Mouse (Mus musculus): Measurements from ENCODE around the gene Tsen15. TPM values are rescaled to one million over a fixed set of nuclear protein-coding genes. Genes with fewer than 3 reads are reported as not detected.

Tsen15 gene
- 6.2 and 8.2 TPM in 2 replicates for polyA plus RNA-seq (2012; rRNA removed)

- Histone ChIP-seq H3K36me3 (ENCODE audit: control insufficient read depth, insufficient read depth, low read length) (no peaks in the 10 kb centered on the region), H3K27ac (ENCODE audit: control insufficient read depth, insufficient read depth, low read depth, low read length) (peak within 1 kb of the TSS; percentile 77), H3K4me1 (ENCODE audit: control insufficient read depth, insufficient read depth, low read length) (0 out of 2 replicates have a peak, but pooled peaks cover 2% of the 10 kb centered on the region), H3K27me3 (ENCODE audit: control insufficient read depth, insufficient read depth, low read length) (no peaks in the 10 kb centered on the region), H3K4me3 (ENCODE audit: control insufficient read depth, low read depth, low read length) (peak within 1 kb of the TSS; percentile 96)
- TF ChIP-seq POLR2A (IDR thresholded peaks at IDR 0.05; ENCODE audit: control insufficient read depth, low read depth, low read length): peak; percentile 77
- TF ChIP-seq CTCF (IDR thresholded peaks at IDR 0.05; ENCODE audit: control insufficient read depth, insufficient read depth, insufficient replicate concordance, low read depth, low read length): no peak
Measured at GRCm38 (mm10) chr1:152386188-152386835, at the start of gene Tsen15. Gene Tsen15, minus strand, starts transcription at chr1:152386688.

GRCm38 (mm10) chr1:152434166-152434565 is 47.7 kb upstream of the Tsen15 start:
- TF ChIP-seq POLR2A (IDR thresholded peaks at IDR 0.05; ENCODE audit: control insufficient read depth, low read depth, low read length) (no peak), CTCF (IDR thresholded peaks at IDR 0.05; ENCODE audit: control insufficient read depth, insufficient read depth, insufficient replicate concordance, low read depth, low read length) (no peak)
- Histone ChIP-seq H3K36me3 (ENCODE audit: control insufficient read depth, insufficient read depth, low read length) (no peaks in the 10 kb centered on the region), H3K27ac (ENCODE audit: control insufficient read depth, insufficient read depth, low read depth, low read length) (no peak overlapping the region), H3K27me3 (ENCODE audit: control insufficient read depth, insufficient read depth, low read length) (no peaks in the 10 kb centered on the region), H3K4me1 (ENCODE audit: control insufficient read depth, insufficient read depth, low read length) (no peaks in the 10 kb centered on the region; the same call in 1 of the 2 replicates), H3K4me3 (ENCODE audit: control insufficient read depth, low read depth, low read length) (no peak overlapping the region)

GRCm38 (mm10) chr1:152429805-152430204 is 43.3 kb upstream of the Tsen15 start:
- H3K27ac ChIP-seq (ENCODE audit: control insufficient read depth, insufficient read depth, low read depth, low read length): no peak overlapping the region
- no peak for TF ChIP-seq POLR2A (IDR thresholded peaks at IDR 0.05; ENCODE audit: control insufficient read depth, low read depth, low read length)
- no peak for TF ChIP-seq CTCF (IDR thresholded peaks at IDR 0.05; ENCODE audit: control insufficient read depth, insufficient read depth, insufficient replicate concordance, low read depth, low read length)
- no peaks in the 10 kb centered on the region; the same call in 1 of the 2 replicates for H3K4me1 ChIP-seq (ENCODE audit: control insufficient read depth, insufficient read depth, low read length)
- H3K36me3 ChIP-seq (ENCODE audit: control insufficient read depth, insufficient read depth, low read length): no peaks in the 10 kb centered on the region
- no peak overlapping the region for H3K4me3 ChIP-seq (ENCODE audit: control insufficient read depth, low read depth, low read length)
- no peaks in the 10 kb centered on the region for H3K27me3 ChIP-seq (ENCODE audit: control insufficient read depth, insufficient read depth, low read length)

- H3K27ac ChIP-seq (ENCODE audit: control insufficient read depth, insufficient read depth, low read depth, low read length): no peak overlapping the region
Measured at GRCm38 (mm10) chr1:152427912-152428581, 41.6 kb upstream of the Tsen15 start.

GRCm38 (mm10) chr1:152423052-152423451 is 36.6 kb upstream of the Tsen15 start:
- Histone ChIP-seq H3K27ac (ENCODE audit: control insufficient read depth, insufficient read depth, low read depth, low read length) (no peak overlapping the region), H3K4me1 (ENCODE audit: control insufficient read depth, insufficient read depth, low read length) (no peaks in the 10 kb centered on the region), H3K36me3 (ENCODE audit: control insufficient read depth, insufficient read depth, low read length) (no peaks in the 10 kb centered on the region), H3K4me3 (ENCODE audit: control insufficient read depth, low read depth, low read length) (no peak overlapping the region), H3K27me3 (ENCODE audit: control insufficient read depth, insufficient read depth, low read length) (no peaks in the 10 kb centered on the region)
- TF ChIP-seq POLR2A (IDR thresholded peaks at IDR 0.05; ENCODE audit: control insufficient read depth, low read depth, low read length) (no peak), CTCF (IDR thresholded peaks at IDR 0.05; ENCODE audit: control insufficient read depth, insufficient read depth, insufficient replicate concordance, low read depth, low read length) (no peak)

More at GRCm38 (mm10) chr1:152427912-152428581, 41.6 kb upstream of the Tsen15 start:
- H3K4me3 ChIP-seq (ENCODE audit: control insufficient read depth, low read depth, low read length): no peak overlapping the region
- no peak for TF ChIP-seq CTCF (IDR thresholded peaks at IDR 0.05; ENCODE audit: control insufficient read depth, insufficient read depth, insufficient replicate concordance, low read depth, low read length)
- no peak for TF ChIP-seq POLR2A (IDR thresholded peaks at IDR 0.05; ENCODE audit: control insufficient read depth, low read depth, low read length)
- no peaks in the 10 kb centered on the region for H3K4me1 ChIP-seq (ENCODE audit: control insufficient read depth, insufficient read depth, low read length)
- no peaks in the 10 kb centered on the region for H3K27me3 ChIP-seq (ENCODE audit: control insufficient read depth, insufficient read depth, low read length)
- no peaks in the 10 kb centered on the region for H3K36me3 ChIP-seq (ENCODE audit: control insufficient read depth, insufficient read depth, low read length)

GRCm38 (mm10) chr1:152422295-152422694 is 35.8 kb upstream of the Tsen15 start:
- Histone ChIP-seq H3K27ac (ENCODE audit: control insufficient read depth, insufficient read depth, low read depth, low read length) (no peak overlapping the region), H3K4me3 (ENCODE audit: control insufficient read depth, low read depth, low read length) (no peak overlapping the region), H3K36me3 (ENCODE audit: control insufficient read depth, insufficient read depth, low read length) (no peaks in the 10 kb centered on the region), H3K27me3 (ENCODE audit: control insufficient read depth, insufficient read depth, low read length) (no peaks in the 10 kb centered on the region), H3K4me1 (ENCODE audit: control insufficient read depth, insufficient read depth, low read length) (no peaks in the 10 kb centered on the region)
- TF ChIP-seq CTCF (IDR thresholded peaks at IDR 0.05; ENCODE audit: control insufficient read depth, insufficient read depth, insufficient replicate concordance, low read depth, low read length): no peak
- no peak for TF ChIP-seq POLR2A (IDR thresholded peaks at IDR 0.05; ENCODE audit: control insufficient read depth, low read depth, low read length)

GRCm38 (mm10) chr1:152417602-152418001 is 31.1 kb upstream of the Tsen15 start:
- Histone ChIP-seq H3K4me3 (ENCODE audit: control insufficient read depth, low read depth, low read length) (no peak overlapping the region), H3K27ac (ENCODE audit: control insufficient read depth, insufficient read depth, low read depth, low read length) (no peak overlapping the region), H3K36me3 (ENCODE audit: control insufficient read depth, insufficient read depth, low read length) (no peaks in the 10 kb centered on the region), H3K27me3 (ENCODE audit: control insufficient read depth, insufficient read depth, low read length) (no peaks in the 10 kb centered on the region), H3K4me1 (ENCODE audit: control insufficient read depth, insufficient read depth, low read length) (no peaks in the 10 kb centered on the region)
- TF ChIP-seq CTCF (IDR thresholded peaks at IDR 0.05; ENCODE audit: control insufficient read depth, insufficient read depth, insufficient replicate concordance, low read depth, low read length) (no peak), POLR2A (IDR thresholded peaks at IDR 0.05; ENCODE audit: control insufficient read depth, low read depth, low read length) (no peak)

Data from testis, adult 2 months (tissue).